Mouse (Mus musculus): Measurements from ENCODE around the gene Gnptab. TPM values are rescaled to one million over a fixed set of nuclear protein-coding genes. Genes with fewer than 3 reads are reported as not detected.

Gene Gnptab
- polyA plus RNA-seq (2012), result 5.7 and 6.2 TPM in 2 replicates

GRCm38 (mm10) chr10:88379013-88379885 lies at the start of gene Gnptab, which contains the start of gene Dram1:
TSS of gene Gnptab (plus strand) at chr10:88379132.
TSS of gene Dram1 (minus strand) at chr10:88379080.

GRCm38 (mm10) chr10:88459502-88459992 lies 80.6 kb downstream of the Gnptab start, which contains the start of gene Sycp3:
TSS of gene Sycp3 (plus strand) at chr10:88459569.

Other genes starting within 250 kb of the Gnptab start
- 0.63 and 0.68 TPM in 2 replicates for gene Parpbp, start 232.2 kb upstream of the Gnptab start, polyA plus RNA-seq (2012)
- gene Nup37, start 232.1 kb upstream of the Gnptab start, polyA plus RNA-seq (2012), result 2.2 and 3.0 TPM in 2 replicates
- gene Washc3, start 178.0 kb upstream of the Gnptab start, polyA plus RNA-seq (2012), result 20.5 and 22.0 TPM in 2 replicates
- gene Dram1, start 52 bp upstream of the Gnptab start, polyA plus RNA-seq (2012), result 2.1 and 2.6 TPM in 2 replicates
- 0.08 TPM in 1 of 2 replicates, not detected in the other for gene Sycp3, start 80.4 kb downstream of the Gnptab start, polyA plus RNA-seq (2012)
- 14.5 and 27.0 TPM in 2 replicates for gene Chpt1, start 124.9 kb downstream of the Gnptab start, polyA plus RNA-seq (2012)
- gene Mybpc1, start 226.0 kb downstream of the Gnptab start, polyA plus RNA-seq (2012), result 0.07 TPM in 1 of 2 replicates, not detected in the other